Mouse (Mus musculus): ENCODE measurements around the gene Prr13.
A peak's percentile ranks its signal among the peaks of the same experiment; 100 is the strongest.

The Prr13 gene

DNA sequence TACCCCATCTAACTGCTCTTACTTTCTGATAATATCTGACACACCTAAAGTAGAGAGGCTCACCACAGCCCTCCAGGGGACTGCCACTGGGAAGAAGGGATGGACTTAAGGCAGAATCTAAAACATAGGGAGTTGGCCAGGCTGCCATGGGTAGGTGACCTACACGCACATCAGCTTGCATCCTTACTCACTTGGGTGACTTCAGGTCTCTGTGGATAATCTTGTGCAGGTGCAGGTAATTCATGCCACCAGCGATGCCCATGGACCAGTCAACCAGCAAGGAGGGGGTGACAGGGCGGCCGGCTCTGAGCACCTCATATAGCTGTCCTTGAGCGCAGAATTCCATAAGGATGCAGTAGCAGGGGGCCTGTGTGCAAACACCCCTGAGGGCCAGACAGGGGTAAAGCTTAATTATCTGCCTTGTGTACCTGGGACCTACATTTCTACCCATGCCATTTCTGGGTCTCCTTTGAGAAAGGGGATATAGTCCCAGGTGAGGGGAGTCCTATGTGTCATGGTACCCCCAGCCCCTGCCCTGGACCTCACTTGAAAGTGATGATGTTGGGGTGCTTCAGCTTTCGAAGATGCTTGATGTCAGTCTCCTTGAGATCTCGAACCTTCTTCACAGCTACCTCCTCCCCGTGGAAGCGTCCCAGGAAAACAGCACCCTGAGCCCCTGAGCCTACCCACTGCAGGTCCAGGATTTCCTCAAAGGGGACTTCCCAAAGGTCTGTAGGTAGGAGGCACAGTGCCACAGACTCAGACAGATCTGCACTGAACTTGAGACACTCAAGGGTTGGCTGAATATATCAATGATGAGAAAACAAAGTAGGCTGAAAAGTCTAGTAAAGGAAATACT, 45.3 kb downstream of the Prr13 start:
- no peak for DNase-seq (ENCODE audit: low spot score in 2 of 2)

- no peak for DNase-seq (ENCODE audit: low spot score in 2 of 2)
Observed at GRCm38 (mm10) chr15:102505073-102505769, 46.4 kb downstream of the Prr13 start.

DNA sequence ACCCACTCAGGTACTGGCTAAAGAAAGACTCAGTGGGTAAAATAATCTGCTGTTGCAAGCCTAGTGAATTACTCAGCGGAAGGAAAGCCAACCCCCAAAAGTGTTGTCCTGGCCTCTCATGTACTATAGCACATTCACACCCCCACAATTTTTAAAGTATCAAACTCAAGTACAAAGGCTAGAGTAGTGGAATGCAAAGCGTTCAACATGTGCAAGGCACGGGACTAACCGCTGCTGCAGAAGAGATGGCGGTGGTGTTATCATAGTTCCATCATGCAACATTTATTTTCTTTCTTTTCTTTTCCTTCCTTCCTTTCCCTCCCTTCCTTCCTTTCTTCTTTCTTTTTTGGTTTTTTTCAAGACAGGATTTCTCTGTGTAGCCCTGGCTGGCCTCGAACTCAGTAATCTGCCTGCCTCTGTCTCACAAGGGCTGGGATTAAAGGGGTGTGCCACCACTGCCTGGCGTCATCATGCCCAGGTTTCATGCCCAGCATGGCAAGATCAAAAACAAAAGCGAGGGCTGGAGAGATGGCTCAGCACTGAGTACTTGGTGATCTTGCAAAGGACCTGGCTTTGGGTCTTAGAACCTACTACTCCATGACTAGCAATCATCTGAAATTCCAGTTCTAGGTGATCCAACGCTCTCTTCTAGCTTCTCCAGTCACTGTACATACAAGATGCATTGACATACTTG, 47.1 kb downstream of the Prr13 start:
- DNase-seq (ENCODE audit: low spot score in 2 of 2), result no peak

- DNase-seq (ENCODE audit: low spot score in 2 of 2), result no peak
Observed at GRCm38 (mm10) chr15:102506464-102506830, 47.6 kb downstream of the Prr13 start.

DNA sequence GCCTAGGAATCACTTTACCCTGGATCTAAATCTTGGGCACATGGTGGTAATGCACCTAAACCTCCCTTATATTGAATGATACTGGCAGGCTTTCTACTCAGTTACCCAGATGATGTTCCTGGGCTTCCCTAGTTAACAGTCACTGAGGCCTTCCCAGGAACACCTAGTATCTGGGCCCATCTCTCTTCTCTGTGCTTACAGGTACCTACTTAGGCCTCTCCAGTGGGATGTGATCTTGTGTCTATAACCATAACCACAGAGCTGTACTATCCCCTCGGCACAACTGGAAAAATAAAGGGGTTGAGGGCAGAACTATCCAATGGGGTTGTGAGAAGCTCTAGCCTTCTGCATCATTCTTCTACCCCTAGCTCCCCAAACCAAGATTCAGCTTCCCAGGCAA, 48.0 kb downstream of the Prr13 start:
- DNase-seq (ENCODE audit: low spot score in 2 of 2), result no peak

DNA sequence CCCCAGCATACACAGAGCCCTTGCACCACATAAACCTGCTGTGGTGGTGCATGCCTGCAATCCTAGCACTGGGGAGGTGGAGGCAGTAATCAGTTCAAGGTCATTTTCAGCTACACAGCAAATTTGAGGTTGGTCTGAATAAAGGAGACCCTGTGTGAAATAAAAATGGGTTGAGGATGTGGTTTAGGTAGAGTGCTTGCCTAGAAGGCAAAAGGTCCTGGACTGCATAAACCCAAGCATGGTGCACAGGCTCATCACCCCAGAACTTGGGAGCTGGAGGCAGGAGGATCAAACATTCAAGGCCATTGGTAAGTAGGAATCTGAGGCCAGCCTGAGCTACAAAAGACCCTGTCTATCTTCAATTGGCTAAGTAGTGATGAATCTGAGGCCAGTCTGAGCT, 48.7 kb downstream of the Prr13 start:
- no peak for DNase-seq (ENCODE audit: low spot score in 2 of 2)

GRCm38 (mm10) chr15:102508336-102508735, 49.5 kb downstream of the Prr13 start:
- DNase-seq (ENCODE audit: low spot score in 2 of 2), result no peak

GRCm38 (mm10) chr15:102510110-102510509, 51.3 kb downstream of the Prr13 start:
- DNase-seq (ENCODE audit: low spot score in 2 of 2), result no peak

DNA sequence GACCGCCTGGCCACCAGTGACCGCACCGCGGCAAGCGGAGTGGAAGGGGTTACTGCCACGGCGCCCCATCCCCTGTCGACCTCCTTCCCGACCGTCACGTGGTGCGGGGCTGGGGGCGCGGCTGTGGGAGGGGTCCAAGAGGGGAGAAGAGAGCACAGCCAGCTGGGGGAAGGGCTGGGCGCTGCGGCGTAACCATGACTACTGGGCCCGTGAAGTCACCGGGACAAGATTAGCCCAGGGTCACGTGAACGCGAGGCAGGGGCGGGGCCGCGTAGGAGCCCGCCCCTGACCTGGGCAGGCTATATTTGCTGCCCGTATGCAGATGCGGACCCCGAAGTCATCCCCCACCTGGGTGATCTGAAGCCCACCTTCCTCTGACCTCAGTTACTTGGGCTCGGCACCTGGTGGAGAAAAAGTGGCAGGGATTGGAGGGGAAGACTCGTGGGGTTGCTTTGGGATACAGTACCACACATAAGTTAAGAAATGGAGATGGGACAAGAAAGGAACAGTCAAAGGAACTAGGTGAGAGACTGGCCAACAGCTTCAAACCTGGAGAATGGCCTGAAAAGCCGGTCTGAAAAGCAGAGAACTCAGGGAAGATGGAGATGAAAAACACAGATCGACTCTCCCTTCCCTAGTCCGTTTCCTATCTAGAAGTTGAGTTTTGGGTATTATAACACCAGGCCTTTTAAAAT, 51.9 kb downstream of the Prr13 start:
- peak; percentile 58 to 72 for DNase-seq (ENCODE audit: low spot score in 2 of 2)

DNA sequence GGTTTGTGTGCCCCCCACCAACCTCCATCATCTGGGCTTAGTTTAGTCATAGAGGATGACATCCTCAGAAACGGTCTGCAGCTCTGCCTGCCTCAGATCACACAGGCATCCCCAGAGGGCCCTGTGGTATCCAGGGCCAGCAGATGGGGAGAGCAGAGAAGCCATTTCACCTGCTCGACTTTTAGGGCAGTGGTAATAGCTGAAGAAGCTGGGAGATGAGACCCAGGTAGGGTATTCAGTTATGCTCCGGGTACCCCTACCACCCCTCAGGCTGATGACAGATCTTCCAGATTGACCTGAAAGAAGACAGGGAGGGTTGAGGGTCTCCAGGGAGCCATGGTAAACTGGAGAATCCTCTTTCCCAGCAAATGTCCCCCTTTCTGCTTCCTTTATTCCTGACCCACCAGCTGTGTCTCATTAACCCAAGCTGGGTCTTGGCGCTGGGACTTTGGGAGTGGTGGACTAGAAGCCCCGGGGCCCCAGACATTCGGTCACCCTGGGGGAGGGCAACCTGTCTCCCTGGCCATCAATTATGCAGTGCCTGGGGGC, 52.5 kb downstream of the Prr13 start:
- no peak for DNase-seq (ENCODE audit: low spot score in 2 of 2)

GRCm38 (mm10) chr15:102512010-102512409, 53.2 kb downstream of the Prr13 start:
- no peak for DNase-seq (ENCODE audit: low spot score in 2 of 2)
